In genomic region chr6:147094771-147095170, GRCm38 (mm10) we compare ENCODE assay signal across 27 mouse cellular contexts. TPM values are rescaled to one million over a fixed set of nuclear protein-coding genes. Genes with fewer than 3 reads are reported as not detected.
A peak's percentile ranks its signal among the peaks of the same experiment; 100 is the strongest.
DNase-seq lines count a peak whose midpoint lies in the region; ATAC-seq and TF ChIP-seq lines count a peak whose summit lies in the region.
"Had no signal": no experiment of that assay in that cellular context is flagged by ENCODE, and none has a peak within 500 bp of the region (broad histone marks: within the 10 kb centered on the region; RNA-seq: fewer than 3 reads in every experiment).

No protein-coding gene starts in this region.

- DNase-seq in hindbrain, embryonic 10.5 days (ENCODE audit: low spot score), result no peak
- DNase-seq in midbrain, embryonic 14.5 days, result no peak
- no peak for DNase-seq in G1E (ENCODE audit: low spot score)
- DNase-seq in right cerebral cortex, adult 2 months (ENCODE audit: low spot score in 2 of 2), result no peak
- DNase-seq: adrenal gland, adult 2 months; adrenal gland, postnatal 36 days; cerebellum, adult 8-10 months; cerebellum, postnatal 25 days; gastrocnemius, postnatal 25 days; heart, adult 11 months; heart, postnatal 36 days; kidney, adult 18-20 months; kidney, postnatal 36 days; spleen, adult 18-20 months; thymus, postnatal 14 days had no signal

- peaks cover 7% of the 10 kb centered on the region for H3K36me3 ChIP-seq in hindbrain, embryonic 13.5 days
- H3K36me3 ChIP-seq in hindbrain, embryonic 10.5 days, result peaks cover 18% of the 10 kb centered on the region
- no peaks in the 10 kb centered on the region for H3K36me3 ChIP-seq in midbrain, embryonic 15.5 days (replicated peaks)
- peaks cover 5% of the 10 kb centered on the region; the same call in 1 of the 2 replicates for H3K36me3 ChIP-seq in midbrain, embryonic 14.5 days (ENCODE audit: control insufficient read depth, insufficient read depth, low read length)
- H3K36me3 ChIP-seq in G1E (replicated peaks), result peaks cover 72% of the 10 kb centered on the region
- peaks cover 10% of the 10 kb centered on the region for H3K36me3 ChIP-seq in limb, embryonic 13.5 days

- H3K27me3 ChIP-seq in hindbrain, embryonic 13.5 days, result no peaks in the 10 kb centered on the region
- peaks cover 9% of the 10 kb centered on the region for H3K27me3 ChIP-seq in hindbrain, embryonic 10.5 days (ENCODE audit: insufficient read depth, poor library complexity, severe bottlenecking)
- H3K27me3 ChIP-seq in midbrain, embryonic 15.5 days (replicated peaks), result no peaks in the 10 kb centered on the region
- no peaks in the 10 kb centered on the region for H3K27me3 ChIP-seq in midbrain, embryonic 14.5 days (ENCODE audit: control insufficient read depth, insufficient read depth, low read length)
- H3K27me3 ChIP-seq in G1E (ENCODE audit: insufficient read depth, low read length), result no peaks in the 10 kb centered on the region
- H3K27me3 ChIP-seq in limb, embryonic 13.5 days, result 0 out of 2 replicates have a peak, but pooled peaks cover 4% of the 10 kb centered on the region
- H3K27me3 ChIP-seq: lung, embryonic 15.5 days had no signal

- no peaks in the 10 kb centered on the region for H3K9me3 ChIP-seq in hindbrain, embryonic 13.5 days
- H3K9me3 ChIP-seq in hindbrain, embryonic 10.5 days, result no peaks in the 10 kb centered on the region
- H3K9me3 ChIP-seq in midbrain, embryonic 15.5 days, result no peaks in the 10 kb centered on the region
- H3K9me3 ChIP-seq in midbrain, embryonic 14.5 days (ENCODE audit: control insufficient read depth, low read length), result no peaks in the 10 kb centered on the region
- H3K9me3 ChIP-seq in G1E (replicated peaks), result peaks cover 3% of the 10 kb centered on the region; the same call in 1 of the 2 replicates
- H3K9me3 ChIP-seq in limb, embryonic 13.5 days, result no peaks in the 10 kb centered on the region
- H3K9me3 ChIP-seq: kidney, embryonic 15.5 days; lung, embryonic 15.5 days had no signal

- peak overlapping the region; percentile 26 for H3K4me2 ChIP-seq in hindbrain, embryonic 13.5 days
- H3K4me2 ChIP-seq in midbrain, embryonic 15.5 days, result peak overlapping the region; percentile 0; the same call in 1 of the 2 replicates
- no peak overlapping the region for H3K4me2 ChIP-seq in midbrain, embryonic 14.5 days (ENCODE audit: low read length)
- peak overlapping the region; percentile 10; the same call in 1 of the 2 replicates for H3K4me2 ChIP-seq in limb, embryonic 13.5 days (replicated peaks)
- H3K4me2 ChIP-seq: heart, embryonic 11.5 days; kidney, embryonic 15.5 days; lung, embryonic 15.5 days had no signal

- WGBS in hindbrain, embryonic 13.5 days, result 80% methylated on average over 7 of the region's 7 CpGs
- WGBS in hindbrain, embryonic 10.5 days, result 85% methylated on average over 7 of the region's 7 CpGs
- WGBS in midbrain, embryonic 15.5 days, result 82% methylated on average over 7 of the region's 7 CpGs
- WGBS in midbrain, embryonic 14.5 days, result 83% methylated on average over 7 of the region's 7 CpGs
- 77% methylated on average over 7 of the region's 7 CpGs for WGBS in limb, embryonic 13.5 days

- H3K4me3 ChIP-seq in hindbrain, embryonic 13.5 days, result no peak overlapping the region
- H3K4me3 ChIP-seq in hindbrain, embryonic 10.5 days, result no peak overlapping the region
- H3K4me3 ChIP-seq in midbrain, embryonic 15.5 days, result no peak overlapping the region
- H3K4me3 ChIP-seq in midbrain, embryonic 14.5 days (replicated peaks; ENCODE audit: low read depth, low read length), result no peak overlapping the region
- H3K4me3 ChIP-seq in G1E (ENCODE audit: low read depth, low read length), result peak overlapping the region; percentile 13; the same call in 1 of the 2 replicates
- H3K4me3 ChIP-seq in limb, embryonic 13.5 days, result no peak overlapping the region
- H3K4me3 ChIP-seq: kidney, embryonic 15.5 days; lung, embryonic 15.5 days had no signal

- no peak for ATAC-seq in hindbrain, embryonic 13.5 days (ENCODE audit: low FRiP score)
- ATAC-seq in midbrain, embryonic 15.5 days (replicated peaks), result no peak
- ATAC-seq in midbrain, embryonic 14.5 days (ENCODE audit: low FRiP score, low TSS enrichment), result no peak
- no peak for ATAC-seq in G1E (ENCODE audit: extremely low read depth, insufficient number of reproducible peaks, low FRiP score, poor library complexity, severe bottlenecking)
- no peak for ATAC-seq in limb, embryonic 13.5 days (ENCODE audit: low FRiP score, low read depth)
- ATAC-seq: activated CD4-positive, CD25-positive, alpha-beta regulatory T cell, adult 4 months; CD4-positive, CD25-positive, alpha-beta regulatory T cell, adult 4 months; forebrain, embryonic 14.5 days had no signal

- H3K4me1 ChIP-seq in hindbrain, embryonic 13.5 days (replicated peaks), result peaks cover 53% of the 10 kb centered on the region
- H3K4me1 ChIP-seq in hindbrain, embryonic 10.5 days (replicated peaks), result peaks cover 46% of the 10 kb centered on the region
- peaks cover 34% of the 10 kb centered on the region for H3K4me1 ChIP-seq in midbrain, embryonic 15.5 days
- peaks cover 24% of the 10 kb centered on the region; the same call in 1 of the 2 replicates for H3K4me1 ChIP-seq in midbrain, embryonic 14.5 days (ENCODE audit: control insufficient read depth, insufficient read depth, low read length)
- peaks cover 46% of the 10 kb centered on the region for H3K4me1 ChIP-seq in G1E (ENCODE audit: insufficient read depth, low read depth, low read length)
- H3K4me1 ChIP-seq in limb, embryonic 13.5 days, result peaks cover 58% of the 10 kb centered on the region

- no peak overlapping the region for H3K9ac ChIP-seq in hindbrain, embryonic 13.5 days
- H3K9ac ChIP-seq in midbrain, embryonic 15.5 days, result no peak overlapping the region
- H3K9ac ChIP-seq in midbrain, embryonic 14.5 days (replicated peaks; ENCODE audit: low read length), result no peak overlapping the region
- H3K9ac ChIP-seq in limb, embryonic 13.5 days, result no peak overlapping the region
- H3K9ac ChIP-seq: kidney, embryonic 15.5 days; lung, embryonic 15.5 days had no signal

- H3K27ac ChIP-seq in hindbrain, embryonic 13.5 days, result no peak overlapping the region
- no peak overlapping the region for H3K27ac ChIP-seq in hindbrain, embryonic 10.5 days
- no peak overlapping the region for H3K27ac ChIP-seq in midbrain, embryonic 15.5 days
- no peak overlapping the region for H3K27ac ChIP-seq in midbrain, embryonic 14.5 days (replicated peaks; ENCODE audit: low read depth, low read length)
- no peak overlapping the region for H3K27ac ChIP-seq in limb, embryonic 13.5 days
- H3K27ac ChIP-seq: kidney, embryonic 15.5 days; lung, embryonic 15.5 days had no signal

- TF ChIP-seq CTCF in G1E (IDR thresholded peaks at IDR 0.05; ENCODE audit: low read depth, low read length), result no peak

RNA-seq across cellular contexts. Expression of gene Klhl42, which starts 3.6 kb away (rescaled TPM):
- 6.0 and 6.3 TPM in 2 replicates for polyA plus RNA-seq in hindbrain, embryonic 13.5 days (2015; fragmentation: Nextera tagmentation; extraction: Ambion mirVana)
- 6.5 and 7.1 TPM in 2 replicates for polyA plus RNA-seq in hindbrain, embryonic 10.5 days (2016; fragmentation: Nextera tagmentation; extraction: Ambion mirVana)
- polyA plus RNA-seq in midbrain, embryonic 15.5 days (2015; fragmentation: Nextera tagmentation; extraction: Ambion mirVana), result 7.5 and 7.6 TPM in 2 replicates
- polyA plus RNA-seq in midbrain, embryonic 14.5 days (2014; fragmentation: Nextera tagmentation; extraction: Ambion mirVana), result 7.3 and 8.9 TPM in 2 replicates
- total RNA-seq in G1E (2014; fragmentation: Nextera tagmentation) (11.3 and 15.7 TPM in 2 replicates), G1E (2017) (7.3 and 8.0 TPM in 2 replicates)
- polyA plus RNA-seq in G1E (2012), result 3.8 and 4.4 TPM in 2 replicates
- 7.4 and 8.8 TPM in 2 replicates for polyA plus RNA-seq in limb, embryonic 13.5 days (2015; fragmentation: Nextera tagmentation; extraction: Ambion mirVana)

RNA-seq across cellular contexts. Expression of gene Mansc4, which starts 7.9 kb away (rescaled TPM):
- polyA plus RNA-seq in hindbrain, embryonic 13.5 days (2015; fragmentation: Nextera tagmentation; extraction: Ambion mirVana), result 0.97 and 0.99 TPM in 2 replicates
- 0.63 and 1.00 TPM in 2 replicates for polyA plus RNA-seq in hindbrain, embryonic 10.5 days (2016; fragmentation: Nextera tagmentation; extraction: Ambion mirVana)
- 0.89 and 1.0 TPM in 2 replicates for polyA plus RNA-seq in midbrain, embryonic 15.5 days (2015; fragmentation: Nextera tagmentation; extraction: Ambion mirVana)
- 0.19 and 0.66 TPM in 2 replicates for polyA plus RNA-seq in midbrain, embryonic 14.5 days (2014; fragmentation: Nextera tagmentation; extraction: Ambion mirVana)
- total RNA-seq in G1E (2014; fragmentation: Nextera tagmentation) (not detected in 2 replicates), G1E (2017) (not detected in 2 replicates)
- polyA plus RNA-seq in G1E (2012), result not detected in 2 replicates
- 1.8 and 2.1 TPM in 2 replicates for polyA plus RNA-seq in limb, embryonic 13.5 days (2015; fragmentation: Nextera tagmentation; extraction: Ambion mirVana)
- total RNA-seq: adrenal gland, adult 2 months; gastrocnemius, postnatal 25 days; heart, postnatal 36 days; megakaryocyte progenitor cell, adult 5-6 weeks; neutrophil, adult 5-6 weeks had no signal
- polyA plus RNA-seq: liver, embryonic 16.5 days had no signal

RNA-seq across cellular contexts. Expression of gene Mrps35, which starts 52.2 kb away (rescaled TPM):
- 70.4 and 71.7 TPM in 2 replicates for polyA plus RNA-seq in hindbrain, embryonic 13.5 days (2015; fragmentation: Nextera tagmentation; extraction: Ambion mirVana)
- 104 and 106 TPM in 2 replicates for polyA plus RNA-seq in hindbrain, embryonic 10.5 days (2016; fragmentation: Nextera tagmentation; extraction: Ambion mirVana)
- 67.8 and 78.9 TPM in 2 replicates for polyA plus RNA-seq in midbrain, embryonic 15.5 days (2015; fragmentation: Nextera tagmentation; extraction: Ambion mirVana)
- polyA plus RNA-seq in midbrain, embryonic 14.5 days (2014; fragmentation: Nextera tagmentation; extraction: Ambion mirVana), result 72.1 and 83.0 TPM in 2 replicates
- total RNA-seq in G1E (2014; fragmentation: Nextera tagmentation) (46.1 and 53.2 TPM in 2 replicates), G1E (2017) (93.1 and 95.4 TPM in 2 replicates)
- polyA plus RNA-seq in G1E (2012), result 11.2 and 17.6 TPM in 2 replicates
- 98.6 and 99.6 TPM in 2 replicates for polyA plus RNA-seq in limb, embryonic 13.5 days (2015; fragmentation: Nextera tagmentation; extraction: Ambion mirVana)
